ENCODE assay signal across 8 mouse cellular contexts in genomic region chr11:17212141-17212495, GRCm38 (mm10). TPM values are rescaled to one million over a fixed set of nuclear protein-coding genes. Genes with fewer than 3 reads are reported as not detected.
DNase-seq lines count a peak whose midpoint lies in the region; ATAC-seq and TF ChIP-seq lines count a peak whose summit lies in the region.

No protein-coding gene starts in this region.

- 0 out of 2 replicates have a peak, but pooled peaks cover 11% of the 10 kb centered on the region for H3K36me3 ChIP-seq in kidney, postnatal 0 days (ENCODE audit: insufficient read depth, low read length)
- peaks cover 6% of the 10 kb centered on the region; the same call in 1 of the 2 replicates for H3K36me3 ChIP-seq in hindbrain, embryonic 16.5 days (ENCODE audit: control insufficient read depth, insufficient read depth, low read length)
- H3K36me3 ChIP-seq in midbrain, embryonic 12.5 days, result peaks cover 17% of the 10 kb centered on the region

- H3K9ac ChIP-seq in kidney, postnatal 0 days (ENCODE audit: low read depth, low read length), result peak overlapping the region; percentile 88
- H3K9ac ChIP-seq in hindbrain, embryonic 16.5 days (ENCODE audit: low read depth, low read length), result peak overlapping the region; percentile 89
- peak overlapping the region; percentile 81 for H3K9ac ChIP-seq in midbrain, embryonic 12.5 days (replicated peaks)

- no peak for ATAC-seq in kidney, postnatal 0 days (replicated peaks; ENCODE audit: low FRiP score, low read depth)
- ATAC-seq in hindbrain, embryonic 16.5 days, result no peak; the same call in 1 of the 2 replicates
- no peak for ATAC-seq in midbrain, embryonic 12.5 days (ENCODE audit: low FRiP score, low read depth)

- H3K4me2 ChIP-seq in kidney, postnatal 0 days (ENCODE audit: low read length), result peak overlapping the region; percentile 81
- peak overlapping the region; percentile 85 for H3K4me2 ChIP-seq in hindbrain, embryonic 16.5 days (ENCODE audit: low read length)
- H3K4me2 ChIP-seq in midbrain, embryonic 12.5 days (replicated peaks), result peak overlapping the region; percentile 74

- H3K4me3 ChIP-seq in kidney, postnatal 0 days (replicated peaks; ENCODE audit: low read depth, low read length), result peak overlapping the region; percentile 74
- H3K4me3 ChIP-seq in bone marrow macrophage, adult 2 months (ENCODE audit: insufficient read depth, low read length), result peak overlapping the region; percentile 77
- H3K4me3 ChIP-seq in hindbrain, embryonic 16.5 days (ENCODE audit: low read length), result peak overlapping the region; percentile 99
- H3K4me3 ChIP-seq in midbrain, embryonic 12.5 days, result peak overlapping the region; percentile 90

- DNase-seq in kidney, postnatal 0 days (ENCODE audit: low spot score), result peak; percentile 29
- DNase-seq in kidney, postnatal 4 days, result no peak
- DNase-seq in B cell, adult 2 months, result no peak
- no peak for DNase-seq in gastrocnemius, postnatal 25 days
- no peak for DNase-seq in right cerebral cortex, postnatal 10 days (ENCODE audit: low spot score in 2 of 2)

- H3K27ac ChIP-seq in kidney, postnatal 0 days, result peak overlapping the region; percentile 84
- H3K27ac ChIP-seq in bone marrow macrophage, adult 2 months (ENCODE audit: insufficient read depth, low read depth, low read length), result peak overlapping the region; percentile 61
- H3K27ac ChIP-seq in hindbrain, embryonic 16.5 days (ENCODE audit: low read depth, low read length), result peak overlapping the region; percentile 91
- peak overlapping the region; percentile 61 for H3K27ac ChIP-seq in midbrain, embryonic 12.5 days (replicated peaks)

- H3K27me3 ChIP-seq in kidney, postnatal 0 days (ENCODE audit: insufficient read depth, low read length), result no peaks in the 10 kb centered on the region
- no peaks in the 10 kb centered on the region for H3K27me3 ChIP-seq in hindbrain, embryonic 16.5 days (replicated peaks; ENCODE audit: control insufficient read depth, insufficient read depth, low read length)
- no peaks in the 10 kb centered on the region for H3K27me3 ChIP-seq in midbrain, embryonic 12.5 days

- H3K4me1 ChIP-seq in kidney, postnatal 0 days (replicated peaks; ENCODE audit: insufficient read depth, low read length), result peaks cover 7% of the 10 kb centered on the region; the same call in 1 of the 2 replicates
- peaks cover 24% of the 10 kb centered on the region for H3K4me1 ChIP-seq in bone marrow macrophage, adult 2 months (ENCODE audit: control insufficient read depth, insufficient read depth, low read length)
- peaks cover 23% of the 10 kb centered on the region for H3K4me1 ChIP-seq in hindbrain, embryonic 16.5 days (ENCODE audit: control insufficient read depth, insufficient read depth, low read depth, low read length)
- peaks cover 23% of the 10 kb centered on the region for H3K4me1 ChIP-seq in midbrain, embryonic 12.5 days

- TF ChIP-seq CTCF in kidney, postnatal 0 days (IDR thresholded peaks at IDR 0.05; ENCODE audit: low read depth), result no peak
- no peak for TF ChIP-seq CTCF in bone marrow macrophage, adult 2 months (IDR thresholded peaks at IDR 0.05; ENCODE audit: low read depth, low read length)

- TF ChIP-seq POLR2A in bone marrow macrophage, adult 2 months (IDR thresholded peaks at IDR 0.05; ENCODE audit: borderline replicate concordance, low read depth, low read length), result no peak

- 1% methylated on average over 10 of the region's 10 CpGs for WGBS in kidney, postnatal 0 days
- 3% methylated on average over 10 of the region's 10 CpGs for WGBS in hindbrain, embryonic 16.5 days
- 5% methylated on average over 10 of the region's 10 CpGs for WGBS in midbrain, embryonic 12.5 days

- no peaks in the 10 kb centered on the region for H3K9me3 ChIP-seq in kidney, postnatal 0 days (replicated peaks; ENCODE audit: low read length)
- no peaks in the 10 kb centered on the region for H3K9me3 ChIP-seq in hindbrain, embryonic 16.5 days (ENCODE audit: control insufficient read depth, low read length)
- H3K9me3 ChIP-seq in midbrain, embryonic 12.5 days, result no peaks in the 10 kb centered on the region

RNA-seq across cellular contexts. Expression of gene Pno1, which starts 0.8 kb away (rescaled TPM):
- 76.9 and 77.3 TPM in 2 replicates for polyA plus RNA-seq in kidney, postnatal 0 days (2015; fragmentation: Nextera tagmentation; extraction: Ambion mirVana)
- polyA plus RNA-seq in bone marrow macrophage, adult 2 months (2012; ENCODE audit: insufficient read depth, insufficient read length, missing spikeins), result 24.0 and 24.5 TPM in 2 replicates
- polyA plus RNA-seq in hindbrain, embryonic 16.5 days (2015; fragmentation: Nextera tagmentation; extraction: Ambion mirVana), result 45.2 and 55.1 TPM in 2 replicates
- 66.5 and 74.9 TPM in 2 replicates for polyA plus RNA-seq in midbrain, embryonic 12.5 days (2016; fragmentation: Nextera tagmentation; extraction: Ambion mirVana)
- 10 to 100 TPM; 44.0 to 45.6 TPM for total RNA-seq in gastrocnemius, postnatal 25 days (2021)

RNA-seq across cellular contexts. Expression of gene Wdr92, which starts 30.2 kb away (rescaled TPM):
- 23.2 and 24.0 TPM in 2 replicates for polyA plus RNA-seq in kidney, postnatal 0 days (2015; fragmentation: Nextera tagmentation; extraction: Ambion mirVana)
- 9.5 and 9.6 TPM in 2 replicates for polyA plus RNA-seq in bone marrow macrophage, adult 2 months (2012; ENCODE audit: insufficient read depth, insufficient read length, missing spikeins)
- polyA plus RNA-seq in hindbrain, embryonic 16.5 days (2015; fragmentation: Nextera tagmentation; extraction: Ambion mirVana), result 18.0 TPM in 2 replicates
- 25.2 and 25.6 TPM in 2 replicates for polyA plus RNA-seq in midbrain, embryonic 12.5 days (2016; fragmentation: Nextera tagmentation; extraction: Ambion mirVana)
- 1 to 10 TPM; 7.0 to 7.2 TPM for total RNA-seq in gastrocnemius, postnatal 25 days (2021)

RNA-seq across cellular contexts. Expression of gene C1d, which starts 45.3 kb away (rescaled TPM):
- 115 and 118 TPM in 2 replicates for polyA plus RNA-seq in kidney, postnatal 0 days (2015; fragmentation: Nextera tagmentation; extraction: Ambion mirVana)
- polyA plus RNA-seq in bone marrow macrophage, adult 2 months (2012; ENCODE audit: insufficient read depth, insufficient read length, missing spikeins), result 75.2 and 105 TPM in 2 replicates
- 142 and 157 TPM in 2 replicates for polyA plus RNA-seq in hindbrain, embryonic 16.5 days (2015; fragmentation: Nextera tagmentation; extraction: Ambion mirVana)
- 105 and 110 TPM in 2 replicates for polyA plus RNA-seq in midbrain, embryonic 12.5 days (2016; fragmentation: Nextera tagmentation; extraction: Ambion mirVana)
- 10 to 100 TPM; 29.5 to 30.4 TPM for total RNA-seq in gastrocnemius, postnatal 25 days (2021)

RNA-seq across cellular contexts. Expression of gene Ppp3r1, which starts 53.1 kb away (rescaled TPM):
- 103 and 105 TPM in 2 replicates for polyA plus RNA-seq in kidney, postnatal 0 days (2015; fragmentation: Nextera tagmentation; extraction: Ambion mirVana)
- 69.7 and 76.6 TPM in 2 replicates for polyA plus RNA-seq in bone marrow macrophage, adult 2 months (2012; ENCODE audit: insufficient read depth, insufficient read length, missing spikeins)
- 220 and 236 TPM in 2 replicates for polyA plus RNA-seq in hindbrain, embryonic 16.5 days (2015; fragmentation: Nextera tagmentation; extraction: Ambion mirVana)
- polyA plus RNA-seq in midbrain, embryonic 12.5 days (2016; fragmentation: Nextera tagmentation; extraction: Ambion mirVana), result 113 and 117 TPM in 2 replicates
- 100 to 1,000 TPM; 140 to 141 TPM for total RNA-seq in gastrocnemius, postnatal 25 days (2021)
